Mouse (Mus musculus) olfactory bulb, adult 2 months (tissue): ENCODE measurements around the gene Slc5a2.

Experiments
- CTCF ChIP-seq: fragments of 200-500 bp; IDR thresholded peaks from 2 replicates; pipeline ENCODE4 v1.5.1; 2012; ENCODE audit warnings: low read depth, mild to moderate bottlenecking, low read length, moderate library complexity; ENCODE audit not compliant: insufficient read depth
- POLR2A ChIP-seq: fragments of 200-500 bp; IDR thresholded peaks from 2 replicates; pipeline ENCODE4 v1.6.1; 2012; ENCODE audit warnings: mild to moderate bottlenecking, low read depth, low read length, moderate library complexity; ENCODE audit not compliant: insufficient read depth

DNA sequence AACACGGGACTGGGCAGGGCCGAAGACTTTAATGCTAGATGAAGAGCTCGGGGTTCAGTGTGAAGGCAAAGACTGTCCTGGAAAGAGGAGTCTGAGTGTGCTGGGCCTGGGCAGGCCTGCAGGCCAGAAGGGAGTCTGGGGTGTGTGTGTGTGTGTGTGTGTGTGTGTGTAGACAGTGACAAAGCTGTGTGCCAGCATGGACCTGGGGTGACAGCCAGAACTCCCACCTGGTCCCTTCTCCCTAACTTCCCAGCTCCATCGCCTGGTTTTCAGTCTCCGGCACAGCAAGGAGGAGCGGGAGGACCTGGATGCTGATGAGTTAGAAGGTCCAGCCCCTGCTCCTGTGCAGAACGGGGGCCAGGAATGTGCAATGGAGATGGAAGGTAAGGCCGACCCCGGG, 6.0 kb downstream of the Slc5a2 start:
- TF ChIP-seq POLR2A, result no peak
- TF ChIP-seq CTCF, result no peak
